ENCODE assay signal across 17 mouse cellular contexts in the genomic region with DNA sequence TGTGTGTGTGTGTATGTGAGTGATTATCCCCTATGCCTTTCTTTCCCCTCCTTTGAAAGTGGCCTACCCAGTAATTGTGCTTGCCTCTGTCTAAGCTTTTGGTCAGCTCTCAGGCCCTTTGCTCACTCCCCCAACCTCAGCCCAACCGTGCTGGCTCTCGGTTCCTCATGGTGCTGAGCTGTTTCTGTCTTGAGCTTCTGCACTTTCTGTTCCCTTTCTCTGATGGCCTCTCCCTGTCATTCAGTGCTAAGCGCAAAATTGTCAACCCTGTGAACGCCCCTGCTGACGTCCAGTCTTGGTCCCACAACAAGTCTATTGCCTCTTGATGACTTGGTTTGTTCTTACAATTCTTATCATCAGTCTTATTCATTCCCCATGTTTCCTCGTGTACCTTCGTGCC. TPM values are rescaled to one million over a fixed set of nuclear protein-coding genes. Genes with fewer than 3 reads are reported as not detected.
A peak's percentile ranks its signal among the peaks of the same experiment; 100 is the strongest.
DNase-seq lines count a peak whose midpoint lies in the region; ATAC-seq and TF ChIP-seq lines count a peak whose summit lies in the region.
"Had no signal": no experiment of that assay in that cellular context is flagged by ENCODE, and none has a peak within 500 bp of the region (broad histone marks: within the 10 kb centered on the region; RNA-seq: fewer than 3 reads in every experiment).

No protein-coding gene starts in this region.

- no peak for TF ChIP-seq CTCF in liver, postnatal 0 days (IDR thresholded peaks at IDR 0.05; ENCODE audit: low read depth)

- peak; percentile 17 for DNase-seq in forebrain, embryonic 10.5 days (ENCODE audit: extremely low spot score, low spot score)
- peak; percentile 34 for DNase-seq in liver, postnatal 0 days
- DNase-seq in liver, embryonic 11.5 days (ENCODE audit: low spot score), result no peak
- DNase-seq in splenic B cell, adult 2 months (ENCODE audit: low read depth, low spot score), result peak; percentile 88
- DNase-seq in gastrocnemius, adult 18-20 months (ENCODE audit: low spot score), result no peak
- DNase-seq: cerebellum, adult 11 months; cerebellum, postnatal 36 days; kidney, adult 11 months; kidney, postnatal 4 days; thymus, postnatal 25 days had no signal

- peaks cover 12% of the 10 kb centered on the region for H3K4me1 ChIP-seq in forebrain, embryonic 10.5 days
- no peaks in the 10 kb centered on the region for H3K4me1 ChIP-seq in forebrain, embryonic 15.5 days
- H3K4me1 ChIP-seq in liver, postnatal 0 days (ENCODE audit: insufficient read depth), result no peaks in the 10 kb centered on the region
- no peaks in the 10 kb centered on the region for H3K4me1 ChIP-seq in liver, embryonic 11.5 days (replicated peaks; ENCODE audit: control insufficient read depth, insufficient read depth, low read length)
- H3K4me1 ChIP-seq in neural tube, embryonic 15.5 days, result no peaks in the 10 kb centered on the region
- H3K4me1 ChIP-seq: limb, embryonic 10.5 days; liver, embryonic 15.5 days; neural tube, embryonic 13.5 days had no signal

- no peak for TF ChIP-seq EP300 in liver, postnatal 0 days (IDR thresholded peaks at IDR 0.05; ENCODE audit: low read depth)

- 72% methylated on average over 7 of the region's 7 CpGs for WGBS in forebrain, embryonic 10.5 days
- WGBS in forebrain, embryonic 15.5 days, result 51% methylated on average over 7 of the region's 7 CpGs
- WGBS in liver, postnatal 0 days (ENCODE audit: insufficient replicate concordance), result 57% methylated on average over 7 of the region's 7 CpGs
- WGBS in liver, embryonic 11.5 days, result 60% methylated on average over 7 of the region's 7 CpGs
- WGBS in neural tube, embryonic 15.5 days, result 74% methylated on average over 7 of the region's 7 CpGs

- no peak overlapping the region for H3K27ac ChIP-seq in forebrain, embryonic 10.5 days
- H3K27ac ChIP-seq in forebrain, embryonic 15.5 days (replicated peaks), result no peak overlapping the region
- H3K27ac ChIP-seq in liver, postnatal 0 days (ENCODE audit: low read depth), result no peak overlapping the region
- no peak overlapping the region for H3K27ac ChIP-seq in liver, embryonic 11.5 days (ENCODE audit: low read depth, low read length)
- H3K27ac ChIP-seq in neural tube, embryonic 15.5 days (replicated peaks), result no peak overlapping the region
- H3K27ac ChIP-seq: hindbrain, embryonic 14.5 days; limb, embryonic 10.5 days; liver, embryonic 15.5 days; neural tube, embryonic 13.5 days had no signal

- no peak overlapping the region for H3K9ac ChIP-seq in forebrain, embryonic 15.5 days (replicated peaks)
- H3K9ac ChIP-seq in liver, postnatal 0 days (replicated peaks), result no peak overlapping the region
- H3K9ac ChIP-seq in liver, embryonic 11.5 days (ENCODE audit: low read depth, low read length), result no peak overlapping the region
- H3K9ac ChIP-seq in neural tube, embryonic 15.5 days (replicated peaks), result no peak overlapping the region
- H3K9ac ChIP-seq: hindbrain, embryonic 14.5 days; liver, embryonic 15.5 days; neural tube, embryonic 13.5 days had no signal

- no peaks in the 10 kb centered on the region for H3K9me3 ChIP-seq in forebrain, embryonic 10.5 days
- H3K9me3 ChIP-seq in forebrain, embryonic 15.5 days, result no peaks in the 10 kb centered on the region
- H3K9me3 ChIP-seq in liver, postnatal 0 days (ENCODE audit: low read length), result no peaks in the 10 kb centered on the region
- no peaks in the 10 kb centered on the region for H3K9me3 ChIP-seq in liver, embryonic 11.5 days (ENCODE audit: control insufficient read depth, low read length)
- H3K9me3 ChIP-seq in neural tube, embryonic 15.5 days (replicated peaks), result no peaks in the 10 kb centered on the region
- H3K9me3 ChIP-seq: limb, embryonic 10.5 days; liver, embryonic 15.5 days; neural tube, embryonic 13.5 days had no signal

- no peaks in the 10 kb centered on the region for H3K36me3 ChIP-seq in forebrain, embryonic 10.5 days (replicated peaks)
- no peaks in the 10 kb centered on the region for H3K36me3 ChIP-seq in forebrain, embryonic 15.5 days
- no peaks in the 10 kb centered on the region for H3K36me3 ChIP-seq in liver, postnatal 0 days (replicated peaks; ENCODE audit: insufficient read depth, low read length)
- H3K36me3 ChIP-seq in liver, embryonic 11.5 days (ENCODE audit: control insufficient read depth, insufficient read depth, low read length), result no peaks in the 10 kb centered on the region
- no peaks in the 10 kb centered on the region for H3K36me3 ChIP-seq in splenic B cell, adult 2 months (ENCODE audit: control insufficient read depth, insufficient read depth, low read length, poor library complexity, severe bottlenecking)
- H3K36me3 ChIP-seq in neural tube, embryonic 15.5 days, result no peaks in the 10 kb centered on the region
- H3K36me3 ChIP-seq: limb, embryonic 10.5 days; liver, embryonic 15.5 days; neural tube, embryonic 13.5 days had no signal

- no peak overlapping the region for H3K4me2 ChIP-seq in forebrain, embryonic 15.5 days (replicated peaks)
- no peak overlapping the region for H3K4me2 ChIP-seq in liver, postnatal 0 days (ENCODE audit: low read depth, low read length)
- H3K4me2 ChIP-seq in liver, embryonic 11.5 days, result no peak overlapping the region
- H3K4me2 ChIP-seq in neural tube, embryonic 15.5 days, result no peak overlapping the region
- H3K4me2 ChIP-seq: hindbrain, embryonic 14.5 days; liver, embryonic 15.5 days; neural tube, embryonic 13.5 days had no signal

- no peaks in the 10 kb centered on the region for H3K27me3 ChIP-seq in forebrain, embryonic 10.5 days (ENCODE audit: poor library complexity, severe bottlenecking)
- H3K27me3 ChIP-seq in forebrain, embryonic 15.5 days, result no peaks in the 10 kb centered on the region
- H3K27me3 ChIP-seq in liver, postnatal 0 days (ENCODE audit: insufficient read depth, low read length), result no peaks in the 10 kb centered on the region
- H3K27me3 ChIP-seq in liver, embryonic 11.5 days (replicated peaks; ENCODE audit: control insufficient read depth, insufficient read depth, low read length), result no peaks in the 10 kb centered on the region
- H3K27me3 ChIP-seq in splenic B cell, adult 2 months (ENCODE audit: control insufficient read depth, insufficient read depth, low read length, poor library complexity, severe bottlenecking), result no peaks in the 10 kb centered on the region
- H3K27me3 ChIP-seq in neural tube, embryonic 15.5 days (replicated peaks), result no peaks in the 10 kb centered on the region
- H3K27me3 ChIP-seq: liver, embryonic 15.5 days; neural tube, embryonic 13.5 days had no signal

- ATAC-seq in forebrain, embryonic 15.5 days (replicated peaks), result no peak
- no peak for ATAC-seq in liver, postnatal 0 days
- no peak for ATAC-seq in liver, embryonic 11.5 days (replicated peaks; ENCODE audit: low FRiP score)
- peak; percentile 99 for ATAC-seq in monocyte, adult 5-6 weeks (replicated peaks; ENCODE audit: insufficient number of reproducible peaks, low FRiP score, low TSS enrichment, poor library complexity, severe bottlenecking)
- no peak for ATAC-seq in neural tube, embryonic 15.5 days (ENCODE audit: low FRiP score)

- H3K4me3 ChIP-seq in forebrain, embryonic 10.5 days, result no peak overlapping the region
- H3K4me3 ChIP-seq in forebrain, embryonic 15.5 days, result no peak overlapping the region
- no peak overlapping the region for H3K4me3 ChIP-seq in liver, postnatal 0 days (ENCODE audit: low read depth, low read length)
- no peak overlapping the region for H3K4me3 ChIP-seq in liver, embryonic 11.5 days (ENCODE audit: low read depth, low read length)
- no peak overlapping the region for H3K4me3 ChIP-seq in neural tube, embryonic 15.5 days (replicated peaks)
- H3K4me3 ChIP-seq: limb, embryonic 10.5 days; liver, embryonic 15.5 days; neural tube, embryonic 13.5 days had no signal

RNA-seq across cellular contexts. Expression of a gene that starts 19.4 kb away (rescaled TPM):
- polyA plus RNA-seq in forebrain, embryonic 10.5 days (2016; fragmentation: Nextera tagmentation; extraction: Ambion mirVana), result 1.0 TPM in 2 replicates
- polyA plus RNA-seq in forebrain, embryonic 15.5 days (2015; fragmentation: Nextera tagmentation; extraction: Ambion mirVana), result 27.1 and 28.3 TPM in 2 replicates
- polyA plus RNA-seq in liver, postnatal 0 days (2015; fragmentation: Nextera tagmentation; extraction: Ambion mirVana), result 0.62 and 0.82 TPM in 2 replicates
- polyA plus RNA-seq in liver, embryonic 11.5 days (2014; fragmentation: Nextera tagmentation; extraction: Ambion mirVana), result 1.6 and 2.2 TPM in 2 replicates
- 19.2 to 42.6 TPM (median 26.5 TPM) in 3 replicates for total RNA-seq in monocyte, adult 5-6 weeks (2017)
- 10.4 and 11.7 TPM in 2 replicates for polyA plus RNA-seq in neural tube, embryonic 15.5 days (2015; fragmentation: Nextera tagmentation; extraction: Ambion mirVana)
- 10 to 100 TPM; 47.5 to 48.3 TPM for total RNA-seq in gastrocnemius, adult 18-20 months (2021)

Comparison
In these comparisons a context has a peak if more than half of its experiments do, and no peak if none do; other contexts are left out.
1. DNase-seq: peak in forebrain, embryonic 10.5 days (single experiment), liver, postnatal 0 days (single experiment) and splenic B cell, adult 2 months (single experiment); none in liver, embryonic 11.5 days (single experiment) and gastrocnemius, adult 18-20 months (single experiment).